Mouse (Mus musculus): ENCODE measurements around the gene Cnih4. TPM values are rescaled to one million over a fixed set of nuclear protein-coding genes. Genes with fewer than 3 reads are reported as not detected.

Gene Cnih4
- total RNA-seq (2023), result 14.5 TPM

DNA sequence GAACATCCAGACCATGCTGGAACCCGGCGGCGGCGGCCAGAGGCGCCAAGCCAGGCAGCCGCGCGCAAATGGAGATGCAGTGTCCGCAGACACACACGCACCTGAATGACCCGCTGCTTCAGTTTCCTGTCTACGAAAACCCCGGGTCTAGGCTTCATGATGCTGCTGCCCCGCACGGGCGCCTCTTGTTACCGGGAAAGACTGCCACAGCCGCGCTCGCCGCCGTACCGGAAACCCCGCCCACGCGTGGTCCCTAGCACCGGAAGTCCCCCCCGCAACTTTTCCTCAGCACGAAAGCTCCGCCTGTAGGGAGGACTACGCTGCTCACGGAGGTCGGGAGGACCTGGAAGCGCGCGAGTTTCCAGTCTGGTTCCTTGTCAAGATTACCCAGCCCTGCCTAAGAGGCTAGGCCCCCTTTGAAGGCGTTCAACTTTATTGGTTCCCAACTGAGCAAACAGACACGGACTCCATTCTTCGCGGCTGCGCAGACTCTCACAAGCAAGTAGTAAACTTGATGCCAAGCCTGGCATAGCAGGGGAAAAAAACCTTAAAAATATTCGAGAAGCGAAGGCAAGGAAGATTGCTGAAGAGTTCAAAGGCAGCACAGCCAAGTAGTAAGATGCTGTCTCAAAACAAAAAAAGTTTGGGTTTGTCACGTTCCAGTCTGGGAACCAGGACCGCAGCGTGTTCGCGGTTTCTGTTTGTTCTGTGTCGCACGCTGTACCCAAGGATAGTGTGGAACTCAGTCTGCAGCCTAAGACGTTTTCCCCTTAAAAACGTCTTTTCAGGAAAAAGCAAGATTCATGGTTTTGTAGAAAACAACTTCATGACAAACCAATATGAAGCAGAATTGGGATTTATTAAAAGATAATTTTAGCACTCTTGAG is at the start of gene Cnih4, which contains the start of gene Nvl:
Gene Cnih4 (plus strand): TSS at position 744 of the 887 bp plus-strand sequence.
Gene Nvl (minus strand): TSS at position 255 of the 887 bp plus-strand sequence.

DNA sequence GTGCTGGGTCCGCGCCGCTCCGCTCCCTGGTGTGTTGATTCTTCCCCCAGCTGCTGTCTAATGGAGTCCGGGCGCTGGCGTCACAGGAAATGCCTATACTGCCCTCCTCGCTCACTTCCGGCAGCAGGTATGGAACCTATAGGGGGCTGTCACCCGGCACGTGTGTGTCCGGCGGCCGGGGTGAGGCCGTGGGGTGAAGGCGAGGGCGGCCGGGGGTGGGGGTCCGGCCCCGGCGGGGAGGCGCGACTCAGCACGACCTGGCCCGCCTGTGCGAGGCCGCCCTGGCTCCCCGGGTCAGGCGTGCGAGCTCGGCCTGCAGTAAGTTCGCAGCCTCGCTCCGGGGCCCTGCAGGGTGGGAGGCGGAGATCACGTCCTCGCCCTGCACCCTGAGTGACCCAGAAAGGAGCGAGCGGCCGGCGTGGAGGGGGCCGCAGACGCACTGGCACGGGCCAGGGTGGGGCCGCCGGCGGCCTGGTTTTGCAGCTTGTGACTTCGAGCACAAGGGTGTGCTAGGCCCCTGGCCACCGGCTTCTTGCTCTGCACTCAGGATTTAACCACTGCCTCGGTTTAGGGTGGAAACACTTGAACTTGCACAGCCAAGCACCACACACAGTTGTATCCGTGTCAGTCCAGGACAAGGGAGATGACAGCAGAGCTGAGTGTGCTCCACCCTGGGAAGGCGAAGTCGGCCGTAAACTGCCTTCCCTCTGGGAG is 67.6 kb downstream of the Cnih4 start, which contains the start of gene Wdr26:
Gene Wdr26 (minus strand): TSS at position 82 of the 714 bp plus-strand sequence.

Other genes starting within 250 kb of the Cnih4 start
- gene Pycr2, start 240.4 kb upstream of the Cnih4 start, total RNA-seq (2023), result 52.1 TPM
- gene Lefty1, start 209.7 kb upstream of the Cnih4 start, total RNA-seq (2023), result not detected
- gene Tmem63a, start 202.3 kb upstream of the Cnih4 start, total RNA-seq (2023), result 53.5 TPM
- 59.8 TPM for gene Ephx1, start 123.8 kb upstream of the Cnih4 start, total RNA-seq (2023)
- gene 9130409I23Rik, start 93.5 kb upstream of the Cnih4 start, total RNA-seq (2023), result not detected
- gene Nvl, start 489 bp upstream of the Cnih4 start, total RNA-seq (2023), result 29.0 TPM
- 221 TPM for gene Wdr26, start 67.3 kb downstream of the Cnih4 start, total RNA-seq (2023)
- not detected for gene Cnih3, start 207.9 kb downstream of the Cnih4 start, total RNA-seq (2023)

All from CD8-positive naive resting alpha-beta T cell, adult 57 days (primary cell).